Mouse (Mus musculus): Measurements from ENCODE around the gene Eme1. TPM values are rescaled to one million over a fixed set of nuclear protein-coding genes. Genes with fewer than 3 reads are reported as not detected.
A peak's percentile ranks its signal among the peaks of the same experiment; 100 is the strongest.
"Not testable (repeated sequence)": the region's sequence is repeated elsewhere in the genome, so short reads cannot be mapped to it uniquely, and the experiment has no call there.

Gene Eme1
- not detected in 2 replicates for polyA plus RNA-seq (2012; ENCODE audit: insufficient read depth, insufficient read length, missing spikeins)

GRCm38 (mm10) chr11:94653663-94654436, at the start of gene Eme1, which contains the start of gene Mrpl27:
Gene Eme1 (minus strand): TSS chr11:94653964.
Gene Mrpl27 (plus strand): TSS chr11:94653767.
- peaks cover 2% of the 10 kb centered on the region; the same call in 1 of the 2 replicates for H3K4me1 ChIP-seq (ENCODE audit: control insufficient read depth, insufficient read depth, insufficient read length, low read length)
- peak within 1 kb of the TSS; percentile 77 for H3K4me3 ChIP-seq (ENCODE audit: insufficient read depth, low read depth, low read length)
- H3K27ac ChIP-seq (replicated peaks; ENCODE audit: low read depth, low read length), result peak within 1 kb of the TSS; percentile 98

GRCm38 (mm10) chr11:94702216-94702610, 48.4 kb upstream of the Eme1 start:
- Histone ChIP-seq H3K27ac (replicated peaks; ENCODE audit: low read depth, low read length) (no peak overlapping the region), H3K4me1 (ENCODE audit: control insufficient read depth, insufficient read depth, insufficient read length, low read length) (peaks cover 4% of the 10 kb centered on the region; the same call in 1 of the 2 replicates), H3K4me3 (ENCODE audit: insufficient read depth, low read depth, low read length) (no peak overlapping the region)

GRCm38 (mm10) chr11:94701401-94702215, 47.8 kb upstream of the Eme1 start:
- Histone ChIP-seq H3K4me3 (ENCODE audit: insufficient read depth, low read depth, low read length) (no peak overlapping the region), H3K27ac (replicated peaks; ENCODE audit: low read depth, low read length) (no peak overlapping the region), H3K4me1 (ENCODE audit: control insufficient read depth, insufficient read depth, insufficient read length, low read length) (peaks cover 4% of the 10 kb centered on the region; the same call in 1 of the 2 replicates)

DNA sequence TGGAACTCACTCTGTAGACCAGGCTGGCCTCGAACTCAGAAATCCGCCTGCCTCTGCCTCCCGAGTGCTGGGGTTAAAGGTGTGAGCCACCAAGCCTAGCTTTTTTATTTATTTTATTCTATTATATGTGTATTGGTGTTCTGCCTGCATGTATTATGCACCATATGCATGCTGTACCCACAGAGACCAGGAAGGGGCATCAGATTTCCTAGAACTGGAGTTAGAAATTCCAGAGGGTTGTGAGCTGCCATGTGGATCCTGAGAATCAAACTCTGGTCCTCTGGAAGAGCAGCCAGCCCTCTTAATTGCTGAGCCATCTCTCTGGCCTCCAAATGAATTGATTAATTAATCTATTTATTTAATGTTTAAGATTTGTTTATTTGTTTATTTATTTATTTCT, 45.6 kb upstream of the Eme1 start:
- Histone ChIP-seq H3K4me3 (ENCODE audit: insufficient read depth, low read depth, low read length) (no peak overlapping the region), H3K27ac (replicated peaks; ENCODE audit: low read depth, low read length) (no peak overlapping the region), H3K4me1 (ENCODE audit: control insufficient read depth, insufficient read depth, insufficient read length, low read length) (peaks cover 4% of the 10 kb centered on the region; the same call in 1 of the 2 replicates)

GRCm38 (mm10) chr11:94697703-94698464, 44.1 kb upstream of the Eme1 start:
- H3K27ac ChIP-seq (replicated peaks; ENCODE audit: low read depth, low read length), result no peak overlapping the region
- H3K4me3 ChIP-seq (ENCODE audit: insufficient read depth, low read depth, low read length), result no peak overlapping the region
- H3K4me1 ChIP-seq (ENCODE audit: control insufficient read depth, insufficient read depth, insufficient read length, low read length), result peaks cover 3% of the 10 kb centered on the region; the same call in 1 of the 2 replicates

- Histone ChIP-seq H3K4me1 (ENCODE audit: control insufficient read depth, insufficient read depth, insufficient read length, low read length) (no peaks in the 10 kb centered on the region), H3K27ac (replicated peaks; ENCODE audit: low read depth, low read length) (no peak overlapping the region), H3K4me3 (ENCODE audit: insufficient read depth, low read depth, low read length) (no peak overlapping the region)
Observed at GRCm38 (mm10) chr11:94697140-94697539, 43.4 kb upstream of the Eme1 start.

DNA sequence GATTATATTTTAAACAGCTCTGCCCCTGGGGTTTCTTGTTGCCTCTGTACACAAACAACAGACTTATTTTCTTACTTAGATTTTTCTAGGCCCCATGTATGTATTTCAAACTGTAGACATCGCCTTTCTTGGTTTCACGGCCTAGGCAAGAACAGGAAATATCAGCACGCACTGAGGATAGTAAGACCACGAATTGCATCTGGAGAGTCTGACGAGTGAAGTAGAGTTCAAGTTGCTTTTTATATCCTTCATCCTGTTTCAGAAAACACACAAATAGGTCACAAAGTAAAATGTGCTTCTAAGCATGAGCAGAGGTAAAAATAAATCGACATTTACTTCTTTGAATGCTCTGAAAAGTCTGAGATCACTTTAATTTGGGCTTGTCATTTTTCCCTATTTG, 41.7 kb upstream of the Eme1 start:
- Histone ChIP-seq H3K4me1 (ENCODE audit: control insufficient read depth, insufficient read depth, insufficient read length, low read length) (no peaks in the 10 kb centered on the region), H3K4me3 (ENCODE audit: insufficient read depth, low read depth, low read length) (no peak overlapping the region), H3K27ac (replicated peaks; ENCODE audit: low read depth, low read length) (no peak overlapping the region)

DNA sequence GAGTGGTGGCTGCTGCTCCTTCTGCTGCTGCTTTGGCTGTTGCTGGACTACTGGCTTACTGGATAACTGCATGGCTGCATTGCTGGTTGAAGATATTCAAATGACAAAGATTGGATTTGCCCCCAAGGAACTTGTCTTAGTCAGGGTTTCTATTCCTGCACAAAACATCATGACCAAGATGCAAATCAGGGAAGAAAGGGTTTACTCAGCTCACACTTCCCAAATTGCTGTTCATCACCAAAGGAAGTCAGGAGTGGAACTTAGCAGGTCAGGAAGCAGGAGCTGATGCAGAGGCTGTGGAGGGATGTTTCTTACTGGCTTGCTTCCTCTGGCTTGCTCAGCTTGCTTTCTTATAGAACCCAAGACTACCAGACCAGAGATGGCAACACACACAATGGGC, 38.7 kb upstream of the Eme1 start:
- H3K4me1 ChIP-seq (ENCODE audit: control insufficient read depth, insufficient read depth, insufficient read length, low read length); H3K4me3 ChIP-seq (ENCODE audit: insufficient read depth, low read depth, low read length); H3K27ac ChIP-seq (replicated peaks; ENCODE audit: low read depth, low read length): not testable (repeated sequence)

- Histone ChIP-seq H3K4me1 (ENCODE audit: control insufficient read depth, insufficient read depth, insufficient read length, low read length) (peaks cover 9% of the 10 kb centered on the region), H3K27ac (replicated peaks; ENCODE audit: low read depth, low read length) (peak overlapping the region; percentile 41), H3K4me3 (ENCODE audit: insufficient read depth, low read depth, low read length) (no peak overlapping the region)
Observed at GRCm38 (mm10) chr11:94687178-94687577, 33.4 kb upstream of the Eme1 start.

DNA sequence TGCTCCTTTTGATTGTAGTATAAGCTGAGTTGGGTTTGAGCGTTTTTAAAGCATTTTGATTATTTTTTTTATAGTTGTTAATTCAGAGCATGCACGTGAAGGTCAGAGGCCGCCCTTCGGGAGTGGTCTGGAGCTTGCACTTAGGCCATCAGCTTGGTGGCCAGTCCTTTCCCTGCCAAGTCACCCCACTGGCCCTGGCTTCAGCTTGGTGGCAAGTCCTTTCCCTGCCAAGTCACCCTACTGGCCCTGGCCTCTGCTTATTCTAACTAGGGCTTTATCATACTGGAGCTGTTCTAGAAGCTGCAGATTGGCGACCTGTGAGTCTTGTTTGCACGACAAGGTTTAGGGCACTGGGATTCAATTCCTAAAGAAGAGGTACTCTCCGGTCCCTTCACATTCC, 28.7 kb upstream of the Eme1 start:
- H3K27ac ChIP-seq (replicated peaks; ENCODE audit: low read depth, low read length), result peak overlapping the region; percentile 57
- peaks cover 10% of the 10 kb centered on the region for H3K4me1 ChIP-seq (ENCODE audit: control insufficient read depth, insufficient read depth, insufficient read length, low read length)
- H3K4me3 ChIP-seq (ENCODE audit: insufficient read depth, low read depth, low read length), result no peak overlapping the region

DNA sequence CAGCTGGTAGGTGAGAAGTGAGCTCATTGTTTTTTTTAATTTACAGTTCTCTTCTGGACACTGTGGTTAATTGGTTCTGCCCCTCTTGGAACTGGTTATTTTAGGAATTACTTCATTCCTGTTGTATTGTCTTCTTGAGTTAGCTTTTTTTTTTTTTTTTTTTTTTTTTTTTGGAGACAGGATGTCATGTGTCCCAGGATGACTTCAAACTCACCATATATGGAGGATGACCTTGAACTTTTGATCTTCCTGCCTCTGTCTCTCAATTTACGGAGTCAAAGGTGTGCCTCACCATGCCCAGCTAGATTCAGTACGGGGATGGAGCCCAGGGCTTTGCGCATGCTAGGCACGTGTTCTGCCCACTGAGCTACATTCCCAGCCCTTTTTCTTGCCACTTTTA, 27.9 kb upstream of the Eme1 start:
- H3K4me3 ChIP-seq (ENCODE audit: insufficient read depth, low read depth, low read length), result no peak overlapping the region
- H3K4me1 ChIP-seq (ENCODE audit: control insufficient read depth, insufficient read depth, insufficient read length, low read length), result peaks cover 10% of the 10 kb centered on the region
- H3K27ac ChIP-seq (replicated peaks; ENCODE audit: low read depth, low read length), result peak overlapping the region; percentile 78

DNA sequence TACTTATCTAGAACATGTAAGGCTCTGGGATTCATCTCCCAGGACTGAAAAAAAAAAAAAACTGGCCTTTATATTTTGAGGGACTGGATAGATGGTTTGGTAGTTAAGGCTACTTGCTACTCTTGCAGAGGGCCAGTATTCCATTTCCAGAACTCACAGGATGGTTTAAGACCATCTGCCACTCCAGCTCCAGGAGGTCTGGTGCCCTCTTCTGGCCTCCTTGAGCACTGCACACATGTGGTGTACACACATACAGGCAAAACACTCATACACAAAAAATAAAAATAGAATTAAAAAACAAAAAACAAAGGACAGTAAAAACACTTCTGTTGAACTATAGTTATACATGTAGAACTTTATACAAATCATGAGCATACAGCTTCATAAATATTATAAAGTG, 26.9 kb upstream of the Eme1 start:
- Histone ChIP-seq H3K27ac (replicated peaks; ENCODE audit: low read depth, low read length) (no peak overlapping the region), H3K4me3 (ENCODE audit: insufficient read depth, low read depth, low read length) (no peak overlapping the region), H3K4me1 (ENCODE audit: control insufficient read depth, insufficient read depth, insufficient read length, low read length) (peaks cover 18% of the 10 kb centered on the region)

GRCm38 (mm10) chr11:94677607-94678145, 23.9 kb upstream of the Eme1 start:
- Histone ChIP-seq H3K27ac (replicated peaks; ENCODE audit: low read depth, low read length) (peak overlapping the region; percentile 49; the same call in 1 of the 2 replicates), H3K4me3 (ENCODE audit: insufficient read depth, low read depth, low read length) (peak overlapping the region; percentile 64), H3K4me1 (ENCODE audit: control insufficient read depth, insufficient read depth, insufficient read length, low read length) (peaks cover 30% of the 10 kb centered on the region)

- peak within 1 kb of the TSS; percentile 88 for H3K4me3 ChIP-seq (ENCODE audit: insufficient read depth, low read depth, low read length)
- H3K4me1 ChIP-seq (ENCODE audit: control insufficient read depth, insufficient read depth, insufficient read length, low read length), result peaks cover 24% of the 10 kb centered on the region
- H3K27ac ChIP-seq (replicated peaks; ENCODE audit: low read depth, low read length), result peak within 1 kb of the TSS; percentile 56
Observed at GRCm38 (mm10) chr11:94676754-94677606, 23.2 kb upstream of the Eme1 start, which contains the start of gene Xylt2. Gene Xylt2 (minus strand): TSS chr11:94677515.

All from brown adipose tissue, adult 24 weeks (tissue).